Mouse (Mus musculus) heart, embryonic 16.5 days (tissue): ENCODE measurements around the gene Gm20890. TPM values are rescaled to one million over a fixed set of nuclear protein-coding genes. Genes with fewer than 3 reads are reported as not detected.
"Not testable (repeated sequence)": the region's sequence is repeated elsewhere in the genome, so short reads cannot be mapped to it uniquely, and the experiment has no call there.

Source experiments
- ATAC-seq: fragments of 200-750 bp; cut with Nextera tagmentation; replicated peaks from 2 replicates; pipeline ENCODE4 v1.8.0; 2017; ENCODE audit warnings: moderate number of reproducible peaks; ENCODE audit not compliant: insufficient read depth, low FRiP score; ENCODE audit errors: extremely low read depth
- H3K27ac ChIP-seq: fragments of 300-500 bp; sonication (generic); 2 replicates; pipeline ENCODE4 v1.5.1; 2014; ENCODE audit warnings: mild to moderate bottlenecking, low read length, control low read depth, moderate library complexity
- H3K27me3 ChIP-seq: fragments of 300-500 bp; sonication (generic); 2 replicates; pipeline ENCODE4 v1.6.1; 2014; ENCODE audit warnings: low read length, mixed read lengths; ENCODE audit not compliant: control insufficient read depth, insufficient read depth
- H3K36me3 ChIP-seq: fragments of 300-500 bp; sonication (generic); 2 replicates; pipeline ENCODE4 v1.6.1; 2014; ENCODE audit not compliant: control insufficient read depth, insufficient read depth
- H3K4me1 ChIP-seq: fragments of 300-500 bp; sonication (generic); 2 replicates; pipeline ENCODE4 v1.6.1; 2014; ENCODE audit warnings: low read length, mixed read lengths; ENCODE audit not compliant: control insufficient read depth, insufficient read depth
- H3K4me2 ChIP-seq: fragments of 300-500 bp; sonication (generic); 2 replicates; pipeline ENCODE4 v1.6.1; 2014; ENCODE audit warnings: low read depth, mild to moderate bottlenecking, control low read depth, low read length
- H3K4me3 ChIP-seq: fragments of 300-500 bp; sonication (generic); 2 replicates; pipeline ENCODE4 v1.5.1; 2014; ENCODE audit warnings: mild to moderate bottlenecking, control low read depth, low read length
- H3K9ac ChIP-seq: fragments of 300-500 bp; sonication (generic); 2 replicates; pipeline ENCODE4 v1.6.1; 2014; ENCODE audit warnings: low read length, control low read depth
- H3K9me3 ChIP-seq: fragments of 300-500 bp; sonication (generic); replicated peaks from 2 replicates; pipeline ENCODE4 v1.6.1; 2016; ENCODE audit warnings: low read length; ENCODE audit not compliant: control insufficient read depth
- WGBS: fragments of 180-500 bp; shearing (Covaris S2); extraction: QIAGEN DNeasy Blood & Tissue Kit; methylation state at CpG from one replicate; pipeline ENCODE4 v1.1.7; 2014; 5-methylcytosine and 5-hydroxymethylcytosine counted together
- polyA plus RNA-seq: library from polyadenylated mRNA; unstranded; fragments of >200 nt; fragmentation: Nextera tagmentation; extraction: Ambion mirVana; gene quantifications from 2 replicates; pipeline ENCODE4 v1.2.1, GENCODE M21; 2015

Gm20890 gene
- polyA plus RNA-seq, result not detected in 2 replicates

GRCm38 (mm10) chrY:26776699-26777098, at the start of gene Gm20890:
Gene Gm20890 (minus strand): TSS chrY:26776799.
- ATAC-seq, H3K4me3 ChIP-seq: not testable (repeated sequence)
- WGBS, result no CpG with 5 or more reads among the region's 5 CpGs

More at GRCm38 (mm10) chrY:26776699-26777098, at the start of gene Gm20890:
- H3K27me3 ChIP-seq, H3K4me2 ChIP-seq, H3K4me1 ChIP-seq, H3K36me3 ChIP-seq, H3K27ac ChIP-seq, H3K9me3 ChIP-seq, H3K9ac ChIP-seq: not testable (repeated sequence)
